Mouse (Mus musculus) ES-E14 (cell line): ENCODE data around the gene Usf1.

Source experiments
- CHD2 ChIP-seq: IDR thresholded peaks from 2 replicates; pipeline ENCODE4 v1.6.1; 2014; ENCODE audit warnings: mild to moderate bottlenecking, low read depth, low read length, inconsistent platforms
- HCFC1 ChIP-seq: IDR thresholded peaks from 2 replicates; pipeline ENCODE4 v1.6.1; 2012; ENCODE audit warnings: low read length, inconsistent platforms, borderline replicate concordance; ENCODE audit not compliant: insufficient read depth
- MAFK ChIP-seq: IDR thresholded peaks from 2 replicates; pipeline ENCODE4 v1.6.1; 2014; ENCODE audit warnings: mild to moderate bottlenecking, low read depth, low read length, inconsistent platforms; ENCODE audit not compliant: insufficient read depth
- ZNF384 ChIP-seq: IDR thresholded peaks from 2 replicates; pipeline ENCODE4 v1.6.1; 2012; ENCODE audit warnings: low read depth, low read length, inconsistent platforms

GRCm38 (mm10) chr1:171379935-171380599 is 31.0 kb upstream of the Usf1 start:
- TF ChIP-seq MAFK = peak; percentile 78
- TF ChIP-seq CHD2 = no peak
- TF ChIP-seq HCFC1 = no peak
- TF ChIP-seq ZNF384 = no peak
